Mouse (Mus musculus): ENCODE measurements around the gene Wscd2.

DNA sequence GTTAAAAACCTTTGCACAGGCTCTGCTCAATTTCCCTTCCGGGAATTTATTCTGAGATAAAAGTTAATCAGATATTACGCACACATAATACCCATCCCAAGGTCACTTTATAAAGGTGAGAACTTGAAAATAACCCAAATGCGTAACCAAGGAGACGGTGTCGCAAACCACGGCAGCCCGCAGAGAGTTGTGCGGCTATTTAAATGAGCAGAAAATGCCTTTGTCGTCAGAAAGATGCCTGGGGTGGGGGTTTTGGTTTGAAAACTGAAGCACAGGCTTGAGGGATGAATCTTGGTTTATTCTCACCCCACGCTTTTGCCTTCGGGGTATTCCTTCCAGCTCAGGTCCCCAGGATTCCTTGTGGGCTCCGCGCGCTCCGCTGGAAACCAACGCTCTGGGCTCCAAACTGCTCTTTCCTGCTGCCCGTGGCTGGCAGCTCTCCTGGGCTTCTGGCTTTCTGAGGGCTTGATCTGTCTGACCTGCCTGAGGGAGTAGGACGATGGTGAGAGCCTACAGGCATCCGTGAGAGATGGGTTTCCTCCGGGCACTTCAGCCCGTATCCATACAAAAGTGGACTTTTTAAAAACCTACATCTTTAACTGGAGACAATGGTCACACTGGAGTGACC is 28.0 kb upstream of the Wscd2 start:
- TF ChIP-seq POLR2A (IDR thresholded peaks at IDR 0.05; ENCODE audit: control insufficient read depth, low read depth, low read length) (no peak), CTCF (IDR thresholded peaks at IDR 0.05; ENCODE audit: control insufficient read depth, insufficient read depth, insufficient replicate concordance, low read depth, low read length) (no peak)

Data from testis, adult 2 months (tissue).